Mouse (Mus musculus): ENCODE measurements around the gene Cyren. TPM values are rescaled to one million over a fixed set of nuclear protein-coding genes. Genes with fewer than 3 reads are reported as not detected.
A peak's percentile ranks its signal among the peaks of the same experiment; 100 is the strongest.

The Cyren gene
- total RNA-seq, 2 experiments from 2014 or later = 5.5 to 5.9 TPM

DNA sequence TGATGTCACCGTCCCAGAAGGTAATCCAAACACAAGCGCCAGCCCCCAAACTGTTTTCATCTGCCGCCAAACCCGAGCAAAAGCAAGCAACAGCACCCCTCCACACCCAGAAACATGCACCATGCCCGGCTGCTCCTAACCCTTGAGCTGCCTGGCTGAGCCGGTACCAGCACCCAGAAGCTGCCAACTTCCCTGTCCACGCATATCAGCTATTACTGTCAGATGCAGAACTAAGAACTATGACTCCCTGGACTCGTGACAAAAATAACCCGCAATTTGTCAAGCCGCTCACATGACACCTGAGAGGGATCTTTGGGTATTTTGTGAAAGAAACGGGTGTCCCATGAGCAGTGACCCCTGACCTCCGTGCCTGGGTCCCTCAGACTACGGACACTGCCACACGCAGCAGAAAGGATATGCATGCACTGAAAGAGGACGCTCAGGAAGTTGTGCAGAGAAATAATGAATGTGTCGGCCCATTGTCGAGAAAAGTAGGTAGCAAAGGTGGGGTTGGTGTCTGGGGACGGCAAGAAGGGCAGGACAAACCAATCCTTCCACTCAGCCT, 29.9 kb upstream of the Cyren start:
- Histone ChIP-seq H3K27ac (peak overlapping the region; percentile 81), H3K4me3 (no peak overlapping the region; the same call in 1 of the 2 replicates)
- TF ChIP-seq CTCF (conservative IDR thresholded peaks at IDR 0.05) = no peak
- no peak for DNase-seq (ENCODE audit: low spot score in 2 of 2)

DNA sequence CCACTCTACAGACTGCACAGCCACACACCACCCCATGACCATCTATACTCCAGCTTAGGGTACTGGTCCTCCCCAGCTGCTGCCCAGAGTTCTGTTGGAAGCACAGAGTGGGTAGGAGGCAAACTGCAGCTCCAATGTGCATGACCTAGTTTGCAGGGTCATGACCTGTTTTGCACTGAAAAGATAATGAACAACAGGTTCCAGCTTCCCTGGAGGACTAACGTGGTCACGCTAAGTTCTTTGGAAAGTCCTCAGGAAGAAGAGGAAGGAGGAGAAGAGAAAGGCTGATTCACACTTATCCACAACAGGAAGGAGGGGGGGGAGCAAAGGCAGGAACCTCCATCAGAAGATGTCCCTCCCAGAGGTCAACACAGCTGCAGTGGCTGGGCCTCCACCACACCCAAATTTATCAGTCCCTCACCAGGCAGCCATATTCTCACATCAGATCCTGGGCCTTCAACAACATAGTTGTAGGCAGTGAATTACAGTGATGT, 29.3 kb upstream of the Cyren start:
- Histone ChIP-seq H3K4me3 (no peak overlapping the region), H3K27ac (peak overlapping the region; percentile 81)
- no peak for DNase-seq (ENCODE audit: low spot score in 2 of 2)
- TF ChIP-seq CTCF (conservative IDR thresholded peaks at IDR 0.05) = no peak

DNA sequence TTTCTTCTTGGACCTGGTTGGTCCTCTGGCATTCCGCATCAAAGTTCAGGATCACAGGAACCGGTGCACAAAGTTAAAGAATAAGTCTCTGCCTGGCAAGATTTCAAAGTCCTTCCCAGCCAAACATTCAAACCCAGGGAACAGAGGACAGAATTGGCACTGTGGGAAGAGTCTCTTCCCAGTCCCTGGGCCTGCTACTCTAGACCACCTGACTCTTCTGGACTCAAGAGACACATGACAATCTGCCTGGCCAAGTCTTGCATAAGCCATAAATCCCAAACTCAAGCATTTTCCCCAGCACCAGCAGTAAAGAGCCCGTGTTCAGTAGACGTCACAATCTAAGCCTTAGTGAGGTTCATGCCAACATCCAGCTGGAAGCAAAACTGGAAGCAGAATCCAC, 28.8 kb upstream of the Cyren start:
- no peak for TF ChIP-seq CTCF (conservative IDR thresholded peaks at IDR 0.05)
- DNase-seq (ENCODE audit: low spot score in 2 of 2) = no peak
- Histone ChIP-seq H3K4me3 (no peak overlapping the region), H3K27ac (peak overlapping the region; percentile 81)

DNA sequence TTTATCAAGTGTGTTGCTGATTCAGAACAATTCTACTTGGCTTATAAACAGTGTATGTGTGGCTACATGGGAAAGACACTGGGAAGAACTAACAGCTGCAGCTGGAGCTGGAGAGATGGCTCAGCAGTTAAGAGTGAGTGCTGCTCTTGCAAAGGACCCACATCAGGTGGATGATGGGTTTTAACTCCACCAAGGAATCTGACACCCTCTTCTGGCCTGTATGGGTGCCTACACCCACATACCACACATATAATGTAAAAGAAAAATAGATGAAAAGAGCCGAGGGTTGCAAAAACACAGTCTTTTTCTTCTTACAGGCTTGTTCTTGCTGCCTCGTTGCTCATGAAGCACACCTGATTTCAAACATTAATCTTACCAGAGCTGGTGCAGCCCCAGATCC, 28.3 kb upstream of the Cyren start:
- peak; percentile 50 for TF ChIP-seq CTCF (conservative IDR thresholded peaks at IDR 0.05)
- Histone ChIP-seq H3K27ac (peak overlapping the region; percentile 81), H3K4me3 (no peak overlapping the region)
- no peak for DNase-seq (ENCODE audit: low spot score in 2 of 2)

- Histone ChIP-seq H3K4me3 (no peak overlapping the region), H3K27ac (no peak overlapping the region)
- no peak for TF ChIP-seq CTCF (conservative IDR thresholded peaks at IDR 0.05)
- DNase-seq (ENCODE audit: low spot score in 2 of 2) = no peak
Measured at GRCm38 (mm10) chr6:34904361-34904760, 26.5 kb upstream of the Cyren start.

DNA sequence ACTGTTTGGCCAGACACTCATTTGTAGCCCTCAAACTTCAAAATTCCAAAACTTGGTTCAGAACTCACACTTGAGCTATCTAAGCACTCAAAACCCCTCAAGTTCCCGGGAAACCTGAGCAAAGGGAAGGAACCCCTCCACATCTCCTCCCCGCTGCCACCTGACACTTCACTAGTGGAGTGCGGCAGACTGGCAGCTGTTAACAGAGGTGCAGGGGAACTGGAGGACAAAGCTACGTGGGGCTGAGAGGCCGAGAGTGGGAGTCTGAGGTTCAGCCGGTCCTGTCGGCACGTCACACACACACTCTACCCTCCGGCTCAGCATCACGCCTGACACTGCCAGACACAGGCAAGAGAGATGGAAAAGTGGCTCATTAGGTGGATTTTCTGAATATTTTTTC, 26.0 kb upstream of the Cyren start:
- no peak for DNase-seq (ENCODE audit: low spot score in 2 of 2)
- H3K4me3 ChIP-seq = no peak overlapping the region
- no peak for TF ChIP-seq CTCF (conservative IDR thresholded peaks at IDR 0.05)
- no peak overlapping the region for H3K27ac ChIP-seq

DNA sequence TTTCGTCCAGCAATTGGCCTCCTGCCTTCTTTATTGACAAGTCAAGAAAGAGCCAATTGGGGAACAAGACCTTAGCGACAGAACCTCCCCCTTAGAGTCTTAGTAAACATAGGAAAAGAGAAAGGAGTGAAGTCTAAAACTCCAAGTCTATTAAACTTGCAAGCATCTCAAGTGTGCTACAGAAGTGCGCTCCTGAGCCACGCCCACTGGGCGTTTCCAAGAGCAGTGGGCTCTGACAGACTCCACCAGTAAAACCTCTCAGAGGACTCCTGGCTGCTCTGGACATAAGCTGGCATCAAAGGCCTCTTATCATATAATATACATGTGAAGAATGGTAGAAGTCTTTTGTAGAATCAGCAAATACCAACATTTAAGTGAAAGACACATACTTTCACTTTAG, 25.6 kb upstream of the Cyren start:
- no peak overlapping the region for H3K27ac ChIP-seq
- no peak for TF ChIP-seq CTCF (conservative IDR thresholded peaks at IDR 0.05)
- DNase-seq (ENCODE audit: low spot score in 2 of 2) = no peak
- H3K4me3 ChIP-seq = no peak overlapping the region

- no peak for TF ChIP-seq CTCF (conservative IDR thresholded peaks at IDR 0.05)
- no peak overlapping the region for H3K4me3 ChIP-seq
- no peak for DNase-seq (ENCODE audit: low spot score in 2 of 2)
- H3K27ac ChIP-seq = 0 out of 2 replicates have a peak overlapping the region, but pooled peaks have one; percentile 18
Measured at GRCm38 (mm10) chr6:34902578-34902977, 24.7 kb upstream of the Cyren start.

DNA sequence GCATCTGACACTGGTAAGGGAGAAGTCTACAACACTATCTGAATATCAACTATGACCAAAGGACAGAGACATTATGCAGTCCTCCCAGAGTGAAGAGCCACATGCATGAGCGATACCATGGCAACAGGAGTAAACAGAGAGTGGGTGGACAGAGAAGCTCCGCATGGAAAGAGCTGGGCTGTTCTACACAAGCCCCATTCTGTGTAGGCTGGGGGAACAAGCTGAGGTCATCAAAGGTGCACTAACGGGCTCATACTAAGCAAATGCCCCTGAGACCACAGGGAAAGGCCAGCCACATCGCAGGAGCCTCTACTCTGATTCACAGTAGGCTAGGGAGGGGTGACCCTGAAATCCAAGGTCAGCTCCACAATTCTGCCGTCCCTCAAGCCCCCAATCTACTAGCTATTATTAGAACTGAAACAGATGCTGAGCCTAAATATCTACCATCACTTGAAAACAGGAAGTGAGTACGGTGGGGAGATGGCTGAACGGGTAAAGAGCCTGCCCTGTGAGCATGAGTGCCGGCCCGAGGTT, 24.1 kb upstream of the Cyren start:
- DNase-seq (ENCODE audit: low spot score in 2 of 2) = no peak
- no peak for TF ChIP-seq CTCF (conservative IDR thresholded peaks at IDR 0.05)
- Histone ChIP-seq H3K4me3 (no peak overlapping the region), H3K27ac (0 out of 2 replicates have a peak overlapping the region, but pooled peaks have one; percentile 10)

DNA sequence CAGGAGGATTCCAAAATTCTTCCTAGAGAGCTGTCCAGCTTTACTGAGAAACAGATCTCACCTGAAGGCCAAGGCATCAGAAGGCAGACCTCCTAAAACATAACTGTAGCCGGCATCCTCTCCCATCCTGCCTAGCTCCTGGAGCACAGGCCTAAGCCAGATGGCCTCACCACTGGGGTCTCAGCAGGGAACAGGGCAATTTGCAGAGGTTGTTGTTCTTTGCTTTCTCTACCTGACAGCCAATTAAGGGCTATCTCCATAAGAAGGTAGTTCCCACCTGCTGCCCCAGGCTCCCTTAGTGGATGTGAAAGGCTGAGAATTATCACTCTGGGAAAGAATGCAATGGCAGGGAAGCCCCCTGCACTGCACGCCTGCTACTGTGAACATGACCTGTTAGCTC, 23.1 kb upstream of the Cyren start:
- Histone ChIP-seq H3K4me3 (no peak overlapping the region), H3K27ac (no peak overlapping the region)
- TF ChIP-seq CTCF (conservative IDR thresholded peaks at IDR 0.05) = no peak
- DNase-seq (ENCODE audit: low spot score in 2 of 2) = no peak

DNA sequence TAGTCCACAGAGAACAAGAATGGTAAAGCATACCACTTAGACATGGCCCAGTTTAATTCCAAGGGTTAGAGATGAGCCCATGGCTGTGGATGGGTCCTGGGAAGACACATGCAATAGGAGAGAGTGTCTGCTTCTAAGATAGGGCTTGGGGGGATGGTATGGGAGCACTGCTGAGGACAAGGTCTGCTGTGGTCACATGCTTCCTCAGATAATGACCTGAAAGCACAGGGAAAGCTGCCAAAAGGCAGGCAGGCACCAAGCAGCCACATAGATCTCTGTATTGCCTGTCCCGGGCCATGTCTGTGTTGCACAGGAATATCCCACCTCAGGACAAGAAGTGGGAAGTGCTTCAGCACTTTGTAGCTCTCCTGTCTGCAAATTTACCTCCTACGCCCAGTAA, 21.3 kb upstream of the Cyren start:
- no peak for TF ChIP-seq CTCF (conservative IDR thresholded peaks at IDR 0.05)
- Histone ChIP-seq H3K27ac (no peak overlapping the region), H3K4me3 (no peak overlapping the region)
- DNase-seq (ENCODE audit: low spot score in 2 of 2) = no peak

- DNase-seq (ENCODE audit: low spot score in 2 of 2) = no peak
- TF ChIP-seq CTCF (conservative IDR thresholded peaks at IDR 0.05) = no peak
- H3K27ac ChIP-seq = peak overlapping the region; percentile 69
- H3K4me3 ChIP-seq = no peak overlapping the region
Measured at GRCm38 (mm10) chr6:34896168-34896780, 18.4 kb upstream of the Cyren start.

GRCm38 (mm10) chr6:34895569-34895968, 17.7 kb upstream of the Cyren start:
- TF ChIP-seq CTCF (conservative IDR thresholded peaks at IDR 0.05) = no peak

DNA sequence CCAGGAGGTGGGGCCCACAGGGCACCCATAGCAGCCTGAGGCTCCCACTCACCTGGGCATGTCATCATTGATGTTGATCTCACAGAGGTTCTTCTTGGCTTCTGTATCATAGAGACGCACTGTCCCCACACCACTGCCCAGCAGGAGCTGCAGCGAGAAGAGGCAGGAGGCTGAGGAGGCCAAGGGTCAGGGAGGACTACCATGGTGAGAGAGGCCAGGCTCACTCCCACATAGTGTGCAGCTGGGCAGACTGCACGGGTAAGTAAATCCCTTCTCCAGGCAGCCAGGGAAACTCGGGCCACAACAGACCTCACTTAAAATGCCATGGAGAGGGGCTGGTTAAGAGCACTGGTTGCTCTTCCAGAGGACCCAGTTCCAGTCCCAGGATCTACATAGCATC, 11.3 kb upstream of the Cyren start:
- H3K27ac ChIP-seq = peak overlapping the region; percentile 10; the same call in 1 of the 2 replicates
- H3K4me3 ChIP-seq = no peak overlapping the region
- DNase-seq (ENCODE audit: low spot score in 2 of 2) = no peak
- no peak for TF ChIP-seq CTCF (conservative IDR thresholded peaks at IDR 0.05)

More at GRCm38 (mm10) chr6:34895569-34895968, 17.7 kb upstream of the Cyren start:
- H3K4me3 ChIP-seq = no peak overlapping the region
- peak overlapping the region; percentile 69 for H3K27ac ChIP-seq
- DNase-seq (ENCODE audit: low spot score in 2 of 2) = no peak

Data from layer of hippocampus, adult 2 months (tissue).